Mouse (Mus musculus): ENCODE measurements at regions not wholly inside any gene's neighbourhood (a gene's known extent, or its start where the extent isn't known, plus 50 kb on each side); places are given as distances from the start of the nearest gene placed in this dataset.

DNA sequence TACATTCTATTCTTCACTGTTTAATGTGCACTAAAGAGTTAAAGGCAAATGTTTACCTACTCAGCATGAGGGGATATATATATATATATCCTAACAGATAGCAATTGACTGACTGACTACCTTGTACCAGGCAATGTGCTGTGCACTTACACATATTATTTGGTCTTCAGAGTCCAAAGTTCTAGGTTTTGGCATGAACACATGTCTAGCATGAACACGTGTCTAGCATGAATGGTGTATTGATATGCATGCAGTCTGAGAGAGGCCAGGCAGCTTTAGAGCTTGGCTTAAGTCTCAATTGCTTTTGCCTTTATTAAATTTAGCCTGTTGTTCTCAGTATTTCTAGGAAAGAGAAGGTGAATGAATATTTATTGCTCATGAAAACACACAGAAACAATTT is 161.4 kb downstream of the Btg1 start:
- no peak for DNase-seq (ENCODE audit: extremely low read depth, insufficient read length, low spot score)

DNA sequence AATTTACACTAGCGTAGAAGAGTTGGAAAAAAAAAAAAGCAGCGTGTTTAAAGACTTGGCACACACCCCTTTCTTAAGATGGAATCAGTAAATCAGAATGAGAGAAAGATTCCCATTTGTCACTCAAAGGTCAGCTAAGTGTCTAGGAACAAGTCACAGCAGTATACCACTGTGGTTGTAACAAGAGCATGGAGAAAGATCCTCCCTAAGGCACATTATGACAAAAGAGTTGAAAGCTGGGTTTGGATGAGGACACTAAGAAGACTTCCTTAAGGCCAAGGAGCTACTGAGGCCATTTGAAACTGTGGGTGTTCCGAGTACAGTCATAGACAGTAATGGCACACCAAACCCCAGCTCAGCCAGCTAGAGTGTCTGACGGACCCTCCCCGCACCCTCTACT is 167.2 kb downstream of the Btg1 start:
- DNase-seq (ENCODE audit: extremely low read depth, insufficient read length, low spot score): no peak

- DNase-seq (ENCODE audit: extremely low read depth, insufficient read length, low spot score): no peak
These were observed 170.2 kb downstream of the Btg1 start for GRCm38 (mm10) chr10:96786903-96787571.

- no peak for DNase-seq (ENCODE audit: extremely low read depth, insufficient read length, low spot score)
These were observed 170.8 kb downstream of the Btg1 start for GRCm38 (mm10) chr10:96787572-96787946.

GRCm38 (mm10) chr10:96788352-96789016 is 171.7 kb downstream of the Btg1 start:
- DNase-seq (ENCODE audit: extremely low read depth, insufficient read length, low spot score): no peak

- no peak for DNase-seq (ENCODE audit: extremely low read depth, insufficient read length, low spot score)
These were observed 180.3 kb downstream of the Btg1 start for GRCm38 (mm10) chr10:96797116-96797515.

GRCm38 (mm10) chr10:96800801-96801200 is 184.0 kb downstream of the Btg1 start:
- no peak for DNase-seq (ENCODE audit: extremely low read depth, insufficient read length, low spot score)

- no peak for DNase-seq (ENCODE audit: extremely low read depth, insufficient read length, low spot score)
These were observed 187.4 kb downstream of the Btg1 start for GRCm38 (mm10) chr10:96804030-96804784.

DNA sequence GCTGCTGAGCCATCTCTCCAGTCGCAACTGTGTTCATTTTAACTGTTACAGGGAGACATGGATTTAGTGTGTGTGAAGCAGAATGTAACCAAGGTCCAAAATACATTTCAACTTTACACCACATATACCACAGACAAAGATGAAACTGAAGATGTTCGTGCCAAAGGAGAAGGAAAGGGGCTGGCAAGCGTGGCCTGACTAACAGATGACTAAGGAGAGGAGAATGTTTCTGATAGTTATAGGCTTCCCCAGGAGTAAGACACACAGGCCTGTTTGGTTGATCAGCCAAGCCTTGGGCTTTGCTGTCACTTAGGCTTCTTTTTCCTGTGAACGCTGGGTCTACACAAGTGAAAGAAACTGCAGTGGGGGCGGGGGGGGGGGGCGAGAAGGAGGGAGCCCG is 189.8 kb downstream of the Btg1 start:
- DNase-seq (ENCODE audit: extremely low read depth, insufficient read length, low spot score): peak; percentile 76

GRCm38 (mm10) chr10:96821852-96822251 is 205.0 kb downstream of the Btg1 start:
- no peak for DNase-seq (ENCODE audit: extremely low read depth, insufficient read length, low spot score)

- DNase-seq (ENCODE audit: extremely low read depth, insufficient read length, low spot score): peak; percentile 18
These were observed 205.8 kb downstream of the Btg1 start for GRCm38 (mm10) chr10:96822344-96823335.

- no peak for DNase-seq (ENCODE audit: extremely low read depth, insufficient read length, low spot score)
These were observed 209.5 kb downstream of the Btg1 start for GRCm38 (mm10) chr10:96826234-96826788.

DNA sequence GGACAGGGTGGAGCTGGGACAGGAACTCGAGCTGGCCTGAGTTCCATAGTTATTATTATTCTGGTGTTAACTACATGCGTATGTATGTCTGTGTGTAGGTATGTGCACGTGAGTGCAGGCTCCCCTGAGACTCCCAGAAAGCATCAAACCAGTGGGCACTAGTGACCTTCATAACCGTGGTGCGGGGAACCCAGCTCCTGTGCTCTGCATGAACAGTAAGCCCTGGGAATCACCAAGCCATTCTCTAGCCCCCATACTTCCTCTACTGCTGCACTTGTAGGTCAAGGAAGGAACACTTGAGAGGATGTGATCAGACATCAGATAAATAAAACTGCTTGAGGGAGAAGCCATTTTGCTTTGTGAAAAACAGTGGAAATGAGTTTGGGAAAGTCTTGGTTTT is 211.2 kb downstream of the Btg1 start:
- DNase-seq (ENCODE audit: extremely low read depth, insufficient read length, low spot score): no peak

DNA sequence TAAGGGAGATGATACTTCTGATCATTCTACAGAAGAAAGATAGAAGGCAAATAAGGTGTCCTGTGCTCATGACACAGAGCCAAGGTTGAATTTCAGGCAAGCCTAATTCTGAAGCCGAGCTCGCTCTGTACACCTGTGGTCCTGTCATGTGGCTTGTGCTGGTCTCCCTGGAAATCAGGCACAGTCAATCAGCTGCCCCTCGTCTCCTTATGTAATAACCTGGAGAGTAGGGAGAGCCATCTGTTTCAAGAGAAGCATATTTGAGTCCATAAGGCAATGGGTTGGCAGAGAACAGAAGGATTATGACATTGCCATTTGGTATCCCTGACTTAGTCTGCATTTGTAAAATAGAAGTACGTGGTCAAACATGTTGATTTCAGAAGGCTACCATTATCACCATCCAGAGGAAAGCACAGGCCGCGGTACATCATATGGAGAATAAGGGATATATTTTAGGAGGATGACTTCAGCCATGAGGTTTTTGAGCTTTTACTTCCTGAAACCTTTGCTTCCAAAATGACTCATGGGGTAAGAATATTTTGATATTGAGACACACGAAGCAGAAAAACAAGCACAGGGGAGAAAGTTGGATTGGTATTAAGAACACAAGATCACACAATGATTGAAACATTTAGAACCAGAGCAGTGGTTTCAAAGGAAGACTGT is 211.9 kb downstream of the Btg1 start:
- DNase-seq (ENCODE audit: extremely low read depth, insufficient read length, low spot score): peak; percentile 56

- no peak for DNase-seq (ENCODE audit: extremely low read depth, insufficient read length, low spot score)
These were observed 214.3 kb downstream of the Btg1 start for GRCm38 (mm10) chr10:96831071-96831470.

GRCm38 (mm10) chr10:96837230-96837629 is 220.4 kb downstream of the Btg1 start:
- peak; percentile 11 for DNase-seq (ENCODE audit: extremely low read depth, insufficient read length, low spot score)

DNA sequence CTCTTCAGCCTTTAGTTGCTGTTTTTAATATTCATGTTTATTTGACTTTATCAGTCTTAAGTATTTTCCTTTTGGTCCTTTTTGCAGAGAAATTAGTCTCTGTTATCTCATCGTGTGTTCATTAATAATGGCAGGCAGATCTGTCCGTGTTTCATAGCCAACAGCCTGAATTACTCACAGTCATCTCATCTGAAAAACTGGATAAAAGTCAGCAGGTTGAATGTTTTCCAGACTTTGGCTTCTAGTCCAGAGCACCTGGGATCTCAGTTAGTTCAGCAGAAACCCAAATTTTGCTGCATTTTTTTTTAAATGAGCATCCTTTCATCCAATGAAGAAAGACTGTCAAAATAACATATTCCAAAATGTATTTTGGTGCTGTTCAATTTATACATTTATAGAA is 224.3 kb downstream of the Btg1 start:
- DNase-seq (ENCODE audit: extremely low read depth, insufficient read length, low spot score): no peak

GRCm38 (mm10) chr10:96841956-96842355 is 225.2 kb downstream of the Btg1 start:
- no peak for DNase-seq (ENCODE audit: extremely low read depth, insufficient read length, low spot score)

DNA sequence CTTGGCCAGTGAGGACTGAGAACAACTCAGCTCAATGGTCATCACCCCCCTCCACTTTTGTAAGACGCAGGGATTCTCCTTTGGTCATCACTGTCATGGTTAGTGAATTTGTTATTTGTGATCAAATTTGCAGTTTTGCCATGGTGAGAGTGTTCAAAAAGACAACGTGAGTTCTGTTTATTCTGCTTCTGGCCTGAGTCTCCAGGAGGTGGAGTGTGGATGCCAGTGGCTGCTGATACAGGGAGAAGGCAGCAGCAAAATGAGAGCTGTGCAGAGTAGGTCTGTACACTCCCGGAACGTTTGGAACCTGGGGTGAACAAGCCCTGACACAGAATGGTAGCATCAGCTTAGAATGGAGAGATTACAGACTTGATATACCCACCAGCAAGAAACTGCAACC is 229.1 kb downstream of the Btg1 start:
- DNase-seq (ENCODE audit: extremely low read depth, insufficient read length, low spot score): no peak

DNA sequence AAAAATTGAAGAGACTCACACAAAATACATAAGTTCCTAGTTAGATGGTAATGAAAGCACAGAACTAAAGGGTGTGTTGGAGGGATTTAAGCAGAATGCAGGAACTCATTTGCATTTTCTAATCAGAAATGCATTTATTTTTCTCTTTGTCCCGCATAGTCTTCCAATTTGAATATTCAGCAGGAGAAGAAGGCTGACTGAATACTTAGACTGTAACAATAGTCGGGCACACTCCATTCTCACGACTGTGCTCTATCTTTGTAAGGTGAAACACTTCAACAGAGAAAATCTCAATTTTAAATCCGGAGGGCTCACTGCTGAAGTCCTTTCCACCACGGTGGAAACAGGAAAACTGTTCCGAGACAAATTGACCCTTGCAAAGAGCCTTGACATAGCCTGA is 230.2 kb downstream of the Btg1 start:
- DNase-seq (ENCODE audit: extremely low read depth, insufficient read length, low spot score): no peak
